In the genomic region with DNA sequence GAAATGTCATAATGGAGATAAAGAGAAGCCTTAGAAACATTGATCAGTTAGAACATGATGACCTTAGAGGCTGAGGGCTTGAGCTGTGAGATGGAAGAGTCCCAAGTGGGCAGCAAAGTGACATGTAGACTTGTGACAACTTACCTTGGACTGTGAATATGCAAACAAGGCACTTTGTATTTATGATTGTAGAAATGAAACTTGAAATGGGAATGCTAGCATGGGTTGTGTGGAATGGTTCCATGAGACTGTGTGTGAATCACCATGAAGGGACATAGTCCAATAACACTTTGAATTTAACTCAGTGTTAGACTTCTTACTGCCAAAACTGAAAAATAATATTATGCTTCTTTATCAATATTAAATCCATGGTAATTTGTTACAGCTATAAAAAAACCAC, we compare ENCODE assay signal across 18 mouse cellular contexts.
"Had no signal": no experiment of that assay in that cellular context is flagged by ENCODE, and none has a peak within 500 bp of the region (broad histone marks: within the 10 kb centered on the region; RNA-seq: fewer than 3 reads in every experiment).

No protein-coding gene starts in this region.

- H3K27me3 ChIP-seq: heart, embryonic 12.5 days; heart, embryonic 13.5 days; heart, embryonic 15.5 days; hindbrain, embryonic 12.5 days; hindbrain, embryonic 13.5 days; hindbrain, embryonic 15.5 days; kidney, embryonic 15.5 days had no signal

- H3K9ac ChIP-seq: heart, embryonic 12.5 days; heart, embryonic 13.5 days; heart, embryonic 15.5 days; hindbrain, embryonic 12.5 days; hindbrain, embryonic 13.5 days; hindbrain, embryonic 14.5 days; hindbrain, embryonic 15.5 days; kidney, embryonic 15.5 days had no signal

- H3K36me3 ChIP-seq: heart, embryonic 10.5 days; heart, embryonic 12.5 days; heart, embryonic 13.5 days; heart, embryonic 15.5 days; hindbrain, embryonic 10.5 days; hindbrain, embryonic 12.5 days; hindbrain, embryonic 13.5 days; hindbrain, embryonic 15.5 days; kidney, embryonic 15.5 days had no signal

- H3K9me3 ChIP-seq: heart, embryonic 10.5 days; heart, embryonic 12.5 days; heart, embryonic 13.5 days; heart, embryonic 15.5 days; hindbrain, embryonic 10.5 days; hindbrain, embryonic 12.5 days; hindbrain, embryonic 13.5 days; hindbrain, embryonic 15.5 days; kidney, embryonic 15.5 days had no signal

- H3K27ac ChIP-seq: heart, embryonic 10.5 days; heart, embryonic 13.5 days; heart, embryonic 15.5 days; hindbrain, embryonic 10.5 days; hindbrain, embryonic 12.5 days; hindbrain, embryonic 13.5 days; hindbrain, embryonic 14.5 days; hindbrain, embryonic 15.5 days; hindbrain, postnatal 0 days; kidney, embryonic 15.5 days; kidney, postnatal 0 days; layer of hippocampus, adult 2 months; left cerebral cortex, adult 2 months had no signal

- H3K4me3 ChIP-seq: heart, embryonic 10.5 days; heart, embryonic 12.5 days; heart, embryonic 13.5 days; heart, embryonic 15.5 days; hindbrain, embryonic 10.5 days; hindbrain, embryonic 12.5 days; hindbrain, embryonic 13.5 days; hindbrain, embryonic 15.5 days; kidney, embryonic 15.5 days; layer of hippocampus, adult 2 months; left cerebral cortex, adult 2 months had no signal

- H3K4me2 ChIP-seq: heart, embryonic 11.5 days; heart, embryonic 12.5 days; heart, embryonic 13.5 days; heart, embryonic 15.5 days; hindbrain, embryonic 12.5 days; hindbrain, embryonic 13.5 days; hindbrain, embryonic 14.5 days; hindbrain, embryonic 15.5 days; kidney, embryonic 15.5 days had no signal

- ATAC-seq: hindbrain, embryonic 16.5 days; hindbrain, postnatal 0 days; inflammation-experienced regulatory T-cells, adult 6 months; intestine, embryonic 16.5 days had no signal

- H3K4me1 ChIP-seq: heart, embryonic 10.5 days; heart, embryonic 12.5 days; heart, embryonic 13.5 days; heart, embryonic 15.5 days; hindbrain, embryonic 10.5 days; hindbrain, embryonic 12.5 days; hindbrain, embryonic 13.5 days; hindbrain, embryonic 15.5 days; kidney, embryonic 15.5 days had no signal
